Mouse (Mus musculus): ENCODE measurements around the gene Zbtb5. TPM values are rescaled to one million over a fixed set of nuclear protein-coding genes. Genes with fewer than 3 reads are reported as not detected.
A peak's percentile ranks its signal among the peaks of the same experiment; 100 is the strongest.
"Not testable (repeated sequence)": the region's sequence is repeated elsewhere in the genome, so short reads cannot be mapped to it uniquely, and the experiment has no call there.

Zbtb5 gene
- total RNA-seq, 2 experiments from 2014 or later, result 10.1 TPM

GRCm38 (mm10) chr4:44973871-44974270 lies 38.3 kb downstream of the Zbtb5 start:
- DNase-seq (ENCODE audit: extremely low spot score in 1 of 2, low spot score in 1 of 2), result no peak

DNA sequence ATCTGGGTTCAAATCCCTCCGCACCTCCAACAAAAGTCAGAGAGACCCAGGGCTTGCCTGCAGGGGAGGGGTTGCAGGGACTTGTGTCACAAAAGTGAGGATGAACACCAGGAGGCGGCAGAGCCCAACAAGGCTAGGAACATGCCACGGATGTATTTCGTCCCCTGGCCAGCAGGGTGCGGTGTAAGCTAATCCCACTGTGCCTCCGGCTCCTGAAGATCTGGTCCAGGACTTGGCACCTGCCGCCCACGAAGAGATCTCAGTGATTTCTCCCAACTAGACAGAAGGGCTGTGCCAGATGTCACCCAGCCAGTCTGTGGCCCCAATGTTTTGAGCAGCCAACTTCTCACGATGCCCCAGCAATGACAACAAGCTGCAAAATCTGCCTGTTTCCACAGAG lies 38.8 kb downstream of the Zbtb5 start:
- peak; percentile 81 to 96 for DNase-seq (ENCODE audit: extremely low spot score in 1 of 2, low spot score in 1 of 2)

- peak in 1 of 2 experiments; percentile 59 for DNase-seq (ENCODE audit: extremely low spot score in 1 of 2, low spot score in 1 of 2)
Observed at GRCm38 (mm10) chr4:44970612-44971110, 41.6 kb downstream of the Zbtb5 start.

DNA sequence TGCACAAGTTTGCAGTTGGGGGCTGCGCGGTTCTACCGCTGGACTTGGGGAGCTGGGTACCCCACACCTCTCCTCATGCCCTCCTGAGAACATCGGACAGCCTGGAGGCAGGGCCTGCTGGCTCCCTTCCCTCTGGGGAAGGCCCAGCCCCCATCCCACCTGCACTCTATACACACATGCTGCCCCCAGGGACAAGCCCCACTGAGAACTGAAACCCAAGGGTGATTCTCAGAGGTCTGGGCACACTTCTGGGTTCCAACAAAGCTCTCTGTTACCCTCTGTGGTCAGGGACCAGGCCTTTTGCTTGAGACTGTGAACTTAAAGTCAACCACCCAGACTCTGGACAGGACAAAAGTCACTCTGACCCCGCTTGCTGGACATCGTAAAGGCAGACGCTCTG lies 42.2 kb downstream of the Zbtb5 start:
- no peak for DNase-seq (ENCODE audit: extremely low spot score in 1 of 2, low spot score in 1 of 2)

GRCm38 (mm10) chr4:44967402-44967801 lies 44.8 kb downstream of the Zbtb5 start:
- no peak for DNase-seq (ENCODE audit: extremely low spot score in 1 of 2, low spot score in 1 of 2)

DNA sequence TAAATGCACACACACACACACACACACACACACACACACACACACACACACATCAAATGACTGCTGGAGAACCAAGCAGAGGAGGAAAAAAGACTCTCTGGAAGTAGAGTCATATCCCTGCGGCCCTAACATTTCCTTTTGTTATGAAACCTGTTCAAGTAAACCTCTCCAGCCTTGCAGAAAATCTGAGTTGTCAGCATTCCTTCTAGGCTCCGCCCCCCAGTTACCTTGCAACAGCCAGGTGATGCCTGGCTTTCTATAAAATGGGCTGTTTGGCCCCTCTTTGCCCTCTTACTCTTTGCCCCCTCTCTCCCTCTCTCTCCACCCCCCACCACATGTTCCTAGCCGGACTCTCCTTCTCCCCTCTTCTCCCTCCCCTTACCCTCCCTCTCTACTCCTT lies 46.5 kb downstream of the Zbtb5 start:
- no peak for DNase-seq (ENCODE audit: extremely low spot score in 1 of 2, low spot score in 1 of 2)

DNA sequence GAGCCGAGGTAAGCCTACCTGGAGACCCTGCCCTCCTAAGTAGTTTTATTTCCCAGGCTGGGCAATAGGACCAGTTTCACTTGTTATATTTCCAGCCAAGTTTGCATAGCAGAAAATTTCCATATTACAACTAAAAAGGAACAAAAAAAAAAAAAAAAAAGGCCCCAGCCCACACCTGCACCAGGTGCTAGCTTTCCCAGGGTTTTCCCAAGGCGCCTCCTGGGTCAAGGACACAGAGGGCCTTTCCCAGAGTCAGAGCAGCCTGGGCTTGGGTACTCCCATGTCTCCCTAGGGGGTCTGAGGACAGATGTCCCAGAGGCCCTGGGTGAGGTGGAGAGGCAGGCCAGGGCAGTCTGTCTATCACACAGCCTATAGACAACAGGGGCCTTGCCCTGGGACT lies 47.0 kb downstream of the Zbtb5 start:
- DNase-seq (ENCODE audit: extremely low spot score in 1 of 2, low spot score in 1 of 2), result no peak

DNA sequence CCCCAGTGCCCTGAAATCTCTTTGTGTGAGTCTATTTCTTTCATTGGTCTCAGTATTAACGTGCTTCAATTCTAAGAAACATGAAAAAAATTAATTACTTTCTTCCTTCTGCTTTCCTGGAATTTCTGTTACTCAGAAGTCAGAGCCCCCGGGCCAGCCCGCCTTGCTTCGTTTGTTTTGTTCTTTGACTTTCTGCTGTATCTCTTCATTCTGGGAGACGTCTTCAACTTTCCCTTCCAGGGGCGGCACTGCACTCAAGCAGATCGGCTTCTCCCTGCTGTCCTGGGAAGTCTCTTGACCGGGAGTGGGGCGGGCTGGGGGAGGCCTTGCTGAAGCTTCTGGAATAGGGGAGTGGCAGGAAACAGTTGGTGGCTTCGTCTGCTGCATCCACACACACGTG lies 49.1 kb downstream of the Zbtb5 start:
- DNase-seq (ENCODE audit: extremely low spot score in 1 of 2, low spot score in 1 of 2), result no peak

GRCm38 (mm10) chr4:44959220-44959619 lies 53.0 kb downstream of the Zbtb5 start:
- DNase-seq (ENCODE audit: extremely low spot score in 1 of 2, low spot score in 1 of 2), result no peak

DNA sequence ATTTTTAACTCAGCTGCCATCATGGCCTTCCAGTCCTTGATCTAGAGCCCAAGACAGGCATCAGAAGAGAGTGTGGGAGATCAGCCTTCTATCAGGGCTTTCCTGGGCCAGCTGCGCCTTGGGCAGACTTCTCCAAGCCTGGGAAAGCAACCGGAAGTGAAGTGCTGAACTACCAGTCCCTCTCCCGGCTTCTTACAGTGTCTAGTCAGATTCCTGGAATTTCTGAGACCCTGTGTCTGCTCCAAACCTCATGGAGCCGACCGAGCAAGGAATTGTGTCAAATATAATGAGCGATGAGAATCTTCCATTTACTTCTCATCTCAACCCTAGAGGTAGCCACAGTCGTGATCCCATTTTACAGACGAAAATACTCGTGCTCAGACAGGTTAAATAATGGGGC lies 53.4 kb downstream of the Zbtb5 start:
- DNase-seq (ENCODE audit: extremely low spot score in 1 of 2, low spot score in 1 of 2), result no peak

GRCm38 (mm10) chr4:44953041-44953440 lies 59.2 kb downstream of the Zbtb5 start:
- no peak for DNase-seq (ENCODE audit: extremely low spot score in 1 of 2, low spot score in 1 of 2)

GRCm38 (mm10) chr4:44948314-44948713 lies 63.9 kb downstream of the Zbtb5 start:
- no peak for DNase-seq (ENCODE audit: extremely low spot score in 1 of 2, low spot score in 1 of 2)

DNA sequence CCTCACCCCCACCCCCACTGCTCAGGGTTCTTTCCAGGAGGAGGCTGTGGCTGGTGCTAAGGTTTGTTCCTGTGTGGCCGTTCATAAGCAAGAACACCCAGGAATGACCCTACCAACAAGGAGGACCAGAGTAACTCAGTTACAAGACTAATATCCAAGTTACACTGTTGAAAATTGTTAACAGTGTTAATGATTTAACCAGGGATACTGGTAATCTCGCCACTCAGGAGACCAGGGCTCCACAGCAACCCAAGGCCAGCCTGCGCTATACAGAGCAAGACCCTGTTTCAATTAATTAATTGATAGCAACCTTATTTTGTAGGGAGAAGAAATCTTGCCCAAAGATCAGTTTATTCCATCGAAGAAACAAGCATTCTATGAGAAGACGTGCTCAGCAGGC lies 64.7 kb downstream of the Zbtb5 start:
- no peak for DNase-seq (ENCODE audit: extremely low spot score in 1 of 2, low spot score in 1 of 2)

GRCm38 (mm10) chr4:44946126-44946525 lies 66.1 kb downstream of the Zbtb5 start:
- not testable (repeated sequence) for DNase-seq (ENCODE audit: extremely low spot score in 1 of 2, low spot score in 1 of 2)

- no peak for DNase-seq (ENCODE audit: extremely low spot score in 1 of 2, low spot score in 1 of 2)
Observed at GRCm38 (mm10) chr4:44944426-44945075, 67.7 kb downstream of the Zbtb5 start.

DNA sequence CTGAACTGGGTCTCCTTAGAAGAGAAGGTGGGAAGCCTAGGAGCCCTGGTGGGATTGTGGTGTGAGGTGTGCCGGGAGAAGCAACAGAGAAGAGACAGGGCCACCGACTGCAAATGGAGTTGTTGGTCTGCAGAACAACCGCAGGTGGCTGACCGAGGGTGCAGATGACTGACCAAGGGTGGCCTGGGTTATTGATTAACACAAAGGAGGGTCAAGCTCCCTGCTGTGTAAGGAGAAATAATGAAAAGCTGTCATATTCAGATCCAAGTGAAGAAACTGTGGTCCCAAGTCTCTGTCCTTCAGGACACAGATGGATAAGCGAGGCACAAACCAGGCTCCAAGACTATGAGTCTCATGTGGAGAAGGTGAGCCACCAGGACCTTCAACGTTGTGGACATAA lies 68.7 kb downstream of the Zbtb5 start:
- DNase-seq (ENCODE audit: extremely low spot score in 1 of 2, low spot score in 1 of 2), result no peak

GRCm38 (mm10) chr4:44942237-44942636 lies 70.0 kb downstream of the Zbtb5 start:
- no peak for DNase-seq (ENCODE audit: extremely low spot score in 1 of 2, low spot score in 1 of 2)

Other genes with a start within 250 kb of the Zbtb5 start
- gene Grhpr, start 31.0 kb downstream of the Zbtb5 start, total RNA-seq (2021), result 10 to 100 TPM; 22.2 to 31.1 TPM
- gene Polr1e, start 6.2 kb upstream of the Zbtb5 start, total RNA-seq (2021), result 10 to 100 TPM in 1 of 2 experiments, 1 to 10 TPM in 1; 9.1 to 10.5 TPM
- 10 to 100 TPM; 41.1 to 44.4 TPM for gene Fbxo10, start 72.2 kb upstream of the Zbtb5 start, total RNA-seq (2021)
- gene Tomm5, start 95.7 kb upstream of the Zbtb5 start, total RNA-seq (2021), result 10 to 100 TPM; 62.1 to 76.6 TPM
- gene Frmpd1, start 172.5 kb upstream of the Zbtb5 start, total RNA-seq (2021), result 10 to 100 TPM; 15.1 to 16.6 TPM

Data from layer of hippocampus, postnatal 25 days (tissue).